Comparison of ENCODE assay signal across 18 mouse cellular contexts in genomic region chr13:54596870-54597269, GRCm38 (mm10). TPM values are rescaled to one million over a fixed set of nuclear protein-coding genes. Genes with fewer than 3 reads are reported as not detected.
DNase-seq lines count a peak whose midpoint lies in the region; ATAC-seq and TF ChIP-seq lines count a peak whose summit lies in the region.
"Had no signal": no experiment of that assay in that cellular context is flagged by ENCODE, and none has a peak within 500 bp of the region (broad histone marks: within the 10 kb centered on the region; RNA-seq: fewer than 3 reads in every experiment).

No protein-coding gene starts in this region.

- no peaks in the 10 kb centered on the region for H3K4me1 ChIP-seq in forebrain, postnatal 0 days (ENCODE audit: insufficient read depth)
- no peaks in the 10 kb centered on the region for H3K4me1 ChIP-seq in forebrain, embryonic 11.5 days (replicated peaks; ENCODE audit: control insufficient read depth, insufficient read depth, low read length)
- H3K4me1 ChIP-seq in heart, embryonic 15.5 days (replicated peaks): peaks cover 35% of the 10 kb centered on the region
- H3K4me1 ChIP-seq in embryonic fibroblast, embryonic 13.5 days (ENCODE audit: control insufficient read depth, insufficient read depth, low read length): peaks cover 2% of the 10 kb centered on the region
- peaks cover 8% of the 10 kb centered on the region for H3K4me1 ChIP-seq in midbrain, embryonic 15.5 days

- no peak overlapping the region for H3K4me2 ChIP-seq in forebrain, postnatal 0 days (ENCODE audit: low read depth)
- H3K4me2 ChIP-seq in forebrain, embryonic 11.5 days (ENCODE audit: low read depth, low read length, severe bottlenecking): no peak overlapping the region
- peak overlapping the region; percentile 42 for H3K4me2 ChIP-seq in heart, embryonic 15.5 days
- H3K4me2 ChIP-seq in midbrain, embryonic 15.5 days: no peak overlapping the region
- H3K4me2 ChIP-seq: embryonic facial prominence, embryonic 13.5 days had no signal

- no peak for TF ChIP-seq CTCF in forebrain, postnatal 0 days (IDR thresholded peaks at IDR 0.05; ENCODE audit: low read depth)
- no peak for TF ChIP-seq CTCF in embryonic fibroblast, embryonic 13.5 days (IDR thresholded peaks at IDR 0.05; ENCODE audit: borderline replicate concordance, insufficient read depth, low read length)

- H3K9me3 ChIP-seq in forebrain, postnatal 0 days (ENCODE audit: low read length): no peaks in the 10 kb centered on the region
- H3K9me3 ChIP-seq in forebrain, embryonic 11.5 days (ENCODE audit: control insufficient read depth, low read length): no peaks in the 10 kb centered on the region
- H3K9me3 ChIP-seq in heart, embryonic 15.5 days (replicated peaks): no peaks in the 10 kb centered on the region
- no peaks in the 10 kb centered on the region for H3K9me3 ChIP-seq in midbrain, embryonic 15.5 days
- H3K9me3 ChIP-seq: embryonic facial prominence, embryonic 13.5 days had no signal

- H3K9ac ChIP-seq in forebrain, postnatal 0 days: no peak overlapping the region
- H3K9ac ChIP-seq in forebrain, embryonic 11.5 days (ENCODE audit: low read length): no peak overlapping the region
- H3K9ac ChIP-seq in heart, embryonic 15.5 days: peak overlapping the region; percentile 26; the same call in 1 of the 2 replicates
- no peak overlapping the region for H3K9ac ChIP-seq in midbrain, embryonic 15.5 days
- H3K9ac ChIP-seq: embryonic facial prominence, embryonic 13.5 days; liver, postnatal 0 days had no signal

- peaks cover 57% of the 10 kb centered on the region for H3K36me3 ChIP-seq in forebrain, postnatal 0 days (ENCODE audit: insufficient read depth)
- no peaks in the 10 kb centered on the region for H3K36me3 ChIP-seq in forebrain, embryonic 11.5 days (ENCODE audit: control insufficient read depth, insufficient read depth, low read length)
- H3K36me3 ChIP-seq in heart, embryonic 15.5 days: peaks cover 6% of the 10 kb centered on the region; the same call in 1 of the 2 replicates
- H3K36me3 ChIP-seq in midbrain, embryonic 15.5 days (replicated peaks): peaks cover 8% of the 10 kb centered on the region; the same call in 1 of the 2 replicates

- 0 out of 2 replicates have a peak, but pooled peaks have one; percentile 42 for ATAC-seq in forebrain, postnatal 0 days
- ATAC-seq in forebrain, embryonic 11.5 days (replicated peaks; ENCODE audit: low FRiP score): no peak
- peak; percentile 36; the same call in 1 of the 2 replicates for ATAC-seq in heart, embryonic 15.5 days (replicated peaks; ENCODE audit: insufficient number of reproducible peaks, insufficient read depth, low FRiP score, low read depth)
- ATAC-seq in midbrain, embryonic 15.5 days (replicated peaks): no peak
- ATAC-seq: hindbrain, postnatal 0 days; liver, postnatal 0 days had no signal

- no peak for TF ChIP-seq POLR2A in embryonic fibroblast, embryonic 13.5 days (IDR thresholded peaks at IDR 0.05; ENCODE audit: low read depth, low read length)

- DNase-seq in forebrain, postnatal 0 days: no peak
- no peak for DNase-seq in forebrain, embryonic 11.5 days (ENCODE audit: low spot score)
- no peak for DNase-seq in heart, postnatal 25 days (ENCODE audit: low spot score)
- DNase-seq in kidney, adult 9 months: peak; percentile 52
- DNase-seq in kidney, postnatal 14 days: no peak
- DNase-seq: adrenal gland, postnatal 14 days; cerebellum, postnatal 10 days; gastrocnemius, postnatal 10 days; liver, postnatal 0 days; lung, postnatal 4 days; right cerebral cortex, postnatal 25 days; thymus, adult 2 months had no signal

- no peaks in the 10 kb centered on the region for H3K27me3 ChIP-seq in forebrain, postnatal 0 days (ENCODE audit: insufficient read depth, low read length)
- H3K27me3 ChIP-seq in forebrain, embryonic 11.5 days (ENCODE audit: control insufficient read depth, insufficient read depth, low read length): peaks cover 5% of the 10 kb centered on the region
- H3K27me3 ChIP-seq in heart, embryonic 15.5 days: no peaks in the 10 kb centered on the region
- H3K27me3 ChIP-seq in midbrain, embryonic 15.5 days (replicated peaks): no peaks in the 10 kb centered on the region
- H3K27me3 ChIP-seq: embryonic facial prominence, embryonic 13.5 days had no signal

- no peak overlapping the region for H3K4me3 ChIP-seq in forebrain, postnatal 0 days (ENCODE audit: low read depth, low read length)
- H3K4me3 ChIP-seq in forebrain, embryonic 11.5 days (ENCODE audit: low read depth, low read length): no peak overlapping the region
- H3K4me3 ChIP-seq in heart, embryonic 15.5 days: no peak overlapping the region
- no peak overlapping the region for H3K4me3 ChIP-seq in embryonic fibroblast, embryonic 13.5 days (ENCODE audit: insufficient read depth, low read length)
- no peak overlapping the region for H3K4me3 ChIP-seq in midbrain, embryonic 15.5 days
- H3K4me3 ChIP-seq: embryonic facial prominence, embryonic 13.5 days; layer of hippocampus, adult 2 months had no signal

- no peak overlapping the region for H3K27ac ChIP-seq in forebrain, postnatal 0 days (ENCODE audit: low read depth, low read length)
- H3K27ac ChIP-seq in forebrain, embryonic 11.5 days (ENCODE audit: low read depth, low read length): no peak overlapping the region
- H3K27ac ChIP-seq in heart, embryonic 15.5 days: peak overlapping the region; percentile 81
- peak overlapping the region; percentile 17; the same call in 1 of the 2 replicates for H3K27ac ChIP-seq in embryonic fibroblast, embryonic 13.5 days (ENCODE audit: insufficient read depth, low read length)
- no peak overlapping the region for H3K27ac ChIP-seq in midbrain, embryonic 15.5 days
- H3K27ac ChIP-seq: embryonic facial prominence, embryonic 13.5 days; hindbrain, postnatal 0 days; layer of hippocampus, adult 2 months had no signal

- intact Hi-C loops in heart, postnatal 25 days (cut with DNase I): no loop called here

- 68% methylated on average over 5 of the region's 5 CpGs for WGBS in forebrain, postnatal 0 days
- 75% methylated on average over 5 of the region's 5 CpGs for WGBS in forebrain, embryonic 11.5 days
- WGBS in heart, embryonic 15.5 days: 40% methylated on average over 5 of the region's 5 CpGs
- 72% methylated on average over 5 of the region's 5 CpGs for WGBS in midbrain, embryonic 15.5 days

RNA-seq across cellular contexts. Expression of gene Higd2a, which starts 6.9 kb away (rescaled TPM):
- 110 and 148 TPM in 2 replicates for total RNA-seq in forebrain, postnatal 0 days (2014; rRNA removed)
- polyA plus RNA-seq in forebrain, postnatal 0 days (2015; fragmentation: Nextera tagmentation; extraction: Ambion mirVana): 326 and 343 TPM in 2 replicates
- polyA plus RNA-seq in forebrain, embryonic 11.5 days (2014; fragmentation: Nextera tagmentation; extraction: Ambion mirVana): 144 and 150 TPM in 2 replicates
- 246 and 315 TPM in 2 replicates for polyA plus RNA-seq in heart, embryonic 15.5 days (2015; fragmentation: Nextera tagmentation; extraction: Ambion mirVana)
- total RNA-seq in heart, postnatal 25 days (2021): 100 to 1,000 TPM; 202 to 205 TPM
- 79.3 and 118 TPM in 2 replicates for polyA plus RNA-seq in embryonic fibroblast, embryonic 13.5 days (2011; ENCODE audit: insufficient read length, low read depth, missing spikeins)
- 229 and 232 TPM in 2 replicates for polyA plus RNA-seq in midbrain, embryonic 15.5 days (2015; fragmentation: Nextera tagmentation; extraction: Ambion mirVana)

RNA-seq across cellular contexts. Expression of gene Nop16, which starts 7.0 kb away (rescaled TPM):
- total RNA-seq in forebrain, postnatal 0 days (2014; rRNA removed): 37.5 and 44.6 TPM in 2 replicates
- 58.0 and 64.6 TPM in 2 replicates for polyA plus RNA-seq in forebrain, postnatal 0 days (2015; fragmentation: Nextera tagmentation; extraction: Ambion mirVana)
- 71.1 and 78.9 TPM in 2 replicates for polyA plus RNA-seq in forebrain, embryonic 11.5 days (2014; fragmentation: Nextera tagmentation; extraction: Ambion mirVana)
- 45.5 and 52.0 TPM in 2 replicates for polyA plus RNA-seq in heart, embryonic 15.5 days (2015; fragmentation: Nextera tagmentation; extraction: Ambion mirVana)
- total RNA-seq in heart, postnatal 25 days (2021): 10 to 100 TPM; 15.2 to 15.6 TPM
- 28.9 and 36.4 TPM in 2 replicates for polyA plus RNA-seq in embryonic fibroblast, embryonic 13.5 days (2011; ENCODE audit: insufficient read length, low read depth, missing spikeins)
- 56.9 and 59.3 TPM in 2 replicates for polyA plus RNA-seq in midbrain, embryonic 15.5 days (2015; fragmentation: Nextera tagmentation; extraction: Ambion mirVana)

RNA-seq across cellular contexts. Expression of gene Cltb, which starts 14.3 kb away (rescaled TPM):
- total RNA-seq in forebrain, postnatal 0 days (2014; rRNA removed): 224 and 233 TPM in 2 replicates
- polyA plus RNA-seq in forebrain, postnatal 0 days (2015; fragmentation: Nextera tagmentation; extraction: Ambion mirVana): 278 and 284 TPM in 2 replicates
- polyA plus RNA-seq in forebrain, embryonic 11.5 days (2014; fragmentation: Nextera tagmentation; extraction: Ambion mirVana): 20.0 TPM in 2 replicates
- 47.1 and 55.7 TPM in 2 replicates for polyA plus RNA-seq in heart, embryonic 15.5 days (2015; fragmentation: Nextera tagmentation; extraction: Ambion mirVana)
- total RNA-seq in heart, postnatal 25 days (2021): 10 to 100 TPM; 92.6 to 99.7 TPM
- 44.8 and 56.1 TPM in 2 replicates for polyA plus RNA-seq in embryonic fibroblast, embryonic 13.5 days (2011; ENCODE audit: insufficient read length, low read depth, missing spikeins)
- 200 and 201 TPM in 2 replicates for polyA plus RNA-seq in midbrain, embryonic 15.5 days (2015; fragmentation: Nextera tagmentation; extraction: Ambion mirVana)

RNA-seq across cellular contexts. Expression of gene Arl10, which starts 22.1 kb away (rescaled TPM):
- total RNA-seq in forebrain, postnatal 0 days (2014; rRNA removed): 123 and 163 TPM in 2 replicates
- polyA plus RNA-seq in forebrain, postnatal 0 days (2015; fragmentation: Nextera tagmentation; extraction: Ambion mirVana): 58.3 and 69.5 TPM in 2 replicates
- 26.4 and 30.3 TPM in 2 replicates for polyA plus RNA-seq in forebrain, embryonic 11.5 days (2014; fragmentation: Nextera tagmentation; extraction: Ambion mirVana)
- 16.4 and 21.1 TPM in 2 replicates for polyA plus RNA-seq in heart, embryonic 15.5 days (2015; fragmentation: Nextera tagmentation; extraction: Ambion mirVana)
- total RNA-seq in heart, postnatal 25 days (2021): 1 to 10 TPM; 4.5 to 6.1 TPM
- 12.2 and 13.2 TPM in 2 replicates for polyA plus RNA-seq in embryonic fibroblast, embryonic 13.5 days (2011; ENCODE audit: insufficient read length, low read depth, missing spikeins)
- 116 and 121 TPM in 2 replicates for polyA plus RNA-seq in midbrain, embryonic 15.5 days (2015; fragmentation: Nextera tagmentation; extraction: Ambion mirVana)

RNA-seq across cellular contexts. Expression of gene Faf2, which starts 24.7 kb away (rescaled TPM):
- total RNA-seq in forebrain, postnatal 0 days (2014; rRNA removed): 54.5 and 60.5 TPM in 2 replicates
- polyA plus RNA-seq in forebrain, postnatal 0 days (2015; fragmentation: Nextera tagmentation; extraction: Ambion mirVana): 35.0 and 49.3 TPM in 2 replicates
- 83.5 and 89.2 TPM in 2 replicates for polyA plus RNA-seq in forebrain, embryonic 11.5 days (2014; fragmentation: Nextera tagmentation; extraction: Ambion mirVana)
- polyA plus RNA-seq in heart, embryonic 15.5 days (2015; fragmentation: Nextera tagmentation; extraction: Ambion mirVana): 38.3 and 48.9 TPM in 2 replicates
- 10 to 100 TPM; 20.0 to 23.3 TPM for total RNA-seq in heart, postnatal 25 days (2021)
- polyA plus RNA-seq in embryonic fibroblast, embryonic 13.5 days (2011; ENCODE audit: insufficient read length, low read depth, missing spikeins): 88.6 and 90.5 TPM in 2 replicates
- polyA plus RNA-seq in midbrain, embryonic 15.5 days (2015; fragmentation: Nextera tagmentation; extraction: Ambion mirVana): 64.6 and 70.2 TPM in 2 replicates

Comparison
In these comparisons a context has a peak if more than half of its experiments do, and no peak if none do; other contexts are left out.
1. ATAC-seq: peak in forebrain, postnatal 0 days (single experiment) and heart, embryonic 15.5 days (single experiment); none in forebrain, embryonic 11.5 days (single experiment) and midbrain, embryonic 15.5 days (single experiment).
2. H3K27ac ChIP-seq: peak in heart, embryonic 15.5 days (single experiment) and embryonic fibroblast, embryonic 13.5 days (single experiment); none in forebrain, postnatal 0 days (single experiment), forebrain, embryonic 11.5 days (single experiment) and midbrain, embryonic 15.5 days (single experiment).